ENCODE assay signal across 28 mouse cellular contexts in genomic region chr15:91629137-91629536, GRCm38 (mm10). TPM values are rescaled to one million over a fixed set of nuclear protein-coding genes. Genes with fewer than 3 reads are reported as not detected.
DNase-seq lines count a peak whose midpoint lies in the region; ATAC-seq and TF ChIP-seq lines count a peak whose summit lies in the region.
"Had no signal": no experiment of that assay in that cellular context is flagged by ENCODE, and none has a peak within 500 bp of the region (broad histone marks: within the 10 kb centered on the region; RNA-seq: fewer than 3 reads in every experiment).

No protein-coding gene starts in this region.

- H3K4me3 ChIP-seq in myocyte, result no peak overlapping the region
- H3K4me3 ChIP-seq: embryonic facial prominence, embryonic 13.5 days; erythroblast, embryonic 14.5 days; heart, adult 2 months; heart, embryonic 12.5 days; hindbrain, embryonic 13.5 days; limb, embryonic 12.5 days; liver, embryonic 15.5 days; megakaryocyte, embryonic 14.5 days; midbrain, embryonic 12.5 days had no signal

- no peak for ATAC-seq in cerebellum, adult (ENCODE audit: insufficient number of reproducible peaks, low FRiP score, low TSS enrichment)
- ATAC-seq: forebrain, embryonic 16.5 days; intestine, embryonic 16.5 days had no signal

- peak; percentile 16 for DNase-seq in cerebellum, adult 8-10 months
- DNase-seq in left cerebral cortex, postnatal 4 days, result peak; percentile 19
- DNase-seq in left cerebral cortex, adult 18-20 months (ENCODE audit: low spot score in 2 of 2), result no peak
- DNase-seq in Muller cell, postnatal 12 days (ENCODE audit: inconsistent ontology term), result peak; percentile 6
- no peak for DNase-seq in lung, postnatal 25 days (ENCODE audit: low spot score)
- DNase-seq: adrenal gland, postnatal 10 days; heart, adult 2 months; heart, postnatal 4 days; kidney, adult 9 months; kidney, postnatal 10 days; layer of hippocampus, postnatal 36 days; lung, embryonic 14.5 days; lung, postnatal 4 days; retina, postnatal 1 day; right cerebral cortex, postnatal 14 days; thymus, adult 18-20 months had no signal

- no peaks in the 10 kb centered on the region for H3K27me3 ChIP-seq in myocyte (ENCODE audit: control insufficient read depth, insufficient read depth, insufficient read length)
- H3K27me3 ChIP-seq: embryonic facial prominence, embryonic 13.5 days; heart, embryonic 12.5 days; hindbrain, embryonic 13.5 days; limb, embryonic 12.5 days; liver, embryonic 15.5 days; megakaryocyte, embryonic 14.5 days; midbrain, embryonic 12.5 days had no signal

- no peaks in the 10 kb centered on the region for H3K36me3 ChIP-seq in myocyte (ENCODE audit: control insufficient read depth, insufficient read depth)
- H3K36me3 ChIP-seq: embryonic facial prominence, embryonic 13.5 days; heart, embryonic 12.5 days; hindbrain, embryonic 13.5 days; limb, embryonic 12.5 days; liver, embryonic 15.5 days; midbrain, embryonic 12.5 days had no signal

- TF ChIP-seq POLR2A in myocyte (IDR thresholded peaks at IDR 0.05; ENCODE audit: insufficient read length, low read depth), result no peak

- no peak overlapping the region for H3K4me2 ChIP-seq in myocyte (ENCODE audit: low read depth)
- H3K4me2 ChIP-seq: embryonic facial prominence, embryonic 13.5 days; heart, embryonic 12.5 days; hindbrain, embryonic 13.5 days; limb, embryonic 12.5 days; liver, embryonic 15.5 days; lung, embryonic 14.5 days; midbrain, embryonic 12.5 days had no signal

- intact Hi-C loops in left cerebral cortex, postnatal 4 days (cut with DNase I), result no loop called here

- H3K79me2 ChIP-seq in myocyte (ENCODE audit: control insufficient read depth, insufficient read depth), result no peaks in the 10 kb centered on the region

- no peak overlapping the region for H3ac ChIP-seq in myocyte (ENCODE audit: control insufficient read depth, insufficient read length)

TF ChIP-seq in myocyte, 11 proteins besides CTCF, POLR2A, EP300 and RAD21:
- no peak for TF ChIP-seq REST (IDR thresholded peaks at IDR 0.05; ENCODE audit: insufficient read depth, insufficient read length)
- no peak for TF ChIP-seq CEBPB (IDR thresholded peaks at IDR 0.05; ENCODE audit: insufficient read depth, poor library complexity, severe bottlenecking)
- TF ChIP-seq POLR2AphosphoS2 (IDR thresholded peaks at IDR 0.05; ENCODE audit: insufficient read length, low read depth), result no peak
- TF ChIP-seq TCF12 (IDR thresholded peaks at IDR 0.05; ENCODE audit: insufficient read depth, poor library complexity, severe bottlenecking), result no peak
- TF ChIP-seq MYOD1 (IDR thresholded peaks at IDR 0.05; ENCODE audit: control insufficient read depth in 1 of 3, insufficient read length in 2 of 3, low read depth in 2 of 3), result peak in 2 of 3 experiments; percentile 6 to 62
- TF ChIP-seq SRF (IDR thresholded peaks at IDR 0.05; ENCODE audit: control insufficient read depth, insufficient read length, low read depth), result no peak
- TF ChIP-seq MAX (IDR thresholded peaks at IDR 0.05; ENCODE audit: low read depth), result no peak
- peak in 1 of 3 experiments; percentile 30 for TF ChIP-seq MYOG (IDR thresholded peaks at IDR 0.05; ENCODE audit: control insufficient read depth in 1 of 3, insufficient read depth in 1 of 3, insufficient read length in 2 of 3, low read depth in 2 of 3)
- no peak for TF ChIP-seq E2F4 (IDR thresholded peaks at IDR 0.05; ENCODE audit: insufficient read depth)
- no peak for TF ChIP-seq USF1 (IDR thresholded peaks at IDR 0.05; ENCODE audit: low read depth)
- TF ChIP-seq TCF3 (IDR thresholded peaks at IDR 0.05; ENCODE audit: insufficient read length, low read depth), result no peak

RNA-seq across cellular contexts. Expression of gene Lrrk2, which starts 43.8 kb away (rescaled TPM):
- 1 to 10 TPM; 6.1 to 8.1 TPM for total RNA-seq in left cerebral cortex, postnatal 4 days (2021)
- 10 to 100 TPM; 61.0 to 62.5 TPM for total RNA-seq in left cerebral cortex, adult 18-20 months (2021)
- 9.2 TPM for polyA plus RNA-seq in myocyte (2012; fragmentation: generic; extraction: Trizol)
- polyA plus RNA-seq: erythroblast, embryonic 14.5 days had no signal

RNA-seq across cellular contexts. Expression of gene Slc2a13, which starts 56.1 kb away (rescaled TPM):
- 10 to 100 TPM; 26.0 to 27.3 TPM for total RNA-seq in left cerebral cortex, postnatal 4 days (2021)
- total RNA-seq in left cerebral cortex, adult 18-20 months (2021), result 100 to 1,000 TPM; 108 to 112 TPM
- 0.62 TPM for polyA plus RNA-seq in myocyte (2012; fragmentation: generic; extraction: Trizol)

Comparison
In these comparisons a context has a peak if more than half of its experiments do, and no peak if none do; other contexts are left out.
1. DNase-seq: peak in cerebellum, adult 8-10 months (single experiment), left cerebral cortex, postnatal 4 days (single experiment) and Muller cell, postnatal 12 days (single experiment); none in left cerebral cortex, adult 18-20 months (0 of 2) and lung, postnatal 25 days (single experiment).
2. RNA of gene Lrrk2, which starts 43.8 kb away (total RNA-seq): 61.0 to 62.5 TPM in left cerebral cortex, adult 18-20 months; 6.1 to 8.1 TPM in left cerebral cortex, postnatal 4 days; every median in the first group is over 4 times any median in the second.